Mouse (Mus musculus) midbrain, embryonic 14.5 days (tissue): ENCODE measurements at regions not wholly inside any gene's neighbourhood (a gene's known extent, or its start where the extent isn't known, plus 50 kb on each side); places are given as distances from the start of the nearest gene placed in this dataset.

Experiments
- ATAC-seq: fragments of 200-750 bp; cut with Nextera tagmentation; 2 replicates; pipeline ENCODE4 v1.8.0; 2017; ENCODE audit warnings: moderate number of reproducible peaks, moderate library complexity; ENCODE audit not compliant: low FRiP score, low TSS enrichment
- DNase-seq: peaks from one replicate; pipeline ENCODE4 v3.0.0-alpha.2; 2015
- H3K27ac ChIP-seq: fragments of 300-500 bp; sonication (generic); replicated peaks from 2 replicates; pipeline ENCODE4 v1.5.1; 2014; ENCODE audit warnings: mild to moderate bottlenecking, low read depth, low read length, moderate library complexity
- H3K27me3 ChIP-seq: fragments of 300-500 bp; sonication (generic); 2 replicates; pipeline ENCODE4 v1.6.1; 2014; ENCODE audit warnings: low read length, control low read depth, mixed read lengths; ENCODE audit not compliant: control insufficient read depth, insufficient read depth
- H3K36me3 ChIP-seq: fragments of 300-500 bp; sonication (generic); 2 replicates; pipeline ENCODE4 v1.6.1; 2014; ENCODE audit warnings: low read length, control low read depth; ENCODE audit not compliant: control insufficient read depth, insufficient read depth
- H3K4me1 ChIP-seq: fragments of 300-500 bp; sonication (generic); 2 replicates; pipeline ENCODE4 v1.6.1; 2014; ENCODE audit warnings: mild to moderate bottlenecking, antibody characterized with exemption, low read length, control low read depth; ENCODE audit not compliant: control insufficient read depth, insufficient read depth
- H3K4me2 ChIP-seq: fragments of 300-500 bp; sonication (generic); 2 replicates; pipeline ENCODE4 v1.6.1; 2014; ENCODE audit warnings: mild to moderate bottlenecking, low read length, moderate library complexity
- H3K4me3 ChIP-seq: fragments of 300-500 bp; sonication (generic); replicated peaks from 2 replicates; pipeline ENCODE4 v1.5.1; 2014; ENCODE audit warnings: low read depth, low read length
- H3K9ac ChIP-seq: fragments of 300-500 bp; sonication (generic); replicated peaks from 2 replicates; pipeline ENCODE4 v1.6.1; 2014; ENCODE audit warnings: mild to moderate bottlenecking, low read length, moderate library complexity
- H3K9me3 ChIP-seq: fragments of 300-500 bp; sonication (generic); 2 replicates; pipeline ENCODE4 v1.6.1; 2016; ENCODE audit warnings: low read length, control low read depth, mixed read lengths; ENCODE audit not compliant: control insufficient read depth
- WGBS: fragments of 180-500 bp; shearing (Covaris S2); extraction: QIAGEN DNeasy Blood & Tissue Kit; methylation state at CpG from one replicate; pipeline ENCODE4 v1.1.7; 2014; 5-methylcytosine and 5-hydroxymethylcytosine counted together

DNA sequence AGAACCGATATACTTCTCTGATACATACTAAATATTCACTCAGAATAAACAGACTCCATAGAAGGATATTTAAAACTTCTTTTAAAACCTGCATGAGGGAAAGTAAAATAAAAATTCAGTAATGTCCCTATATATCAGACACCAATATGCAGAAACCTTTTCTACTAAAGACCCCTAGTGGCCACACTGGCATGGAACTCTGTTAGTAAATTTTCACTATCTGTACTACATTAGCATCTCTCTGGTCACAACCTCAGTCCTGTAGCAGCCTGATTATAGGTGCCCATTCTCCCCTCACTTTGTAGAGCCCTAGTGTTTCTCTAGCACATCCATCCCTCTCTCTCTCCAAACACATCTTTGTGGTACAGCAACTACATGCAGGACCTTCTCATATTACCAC, 970.3 kb downstream of the Cdh11 start:
- H3K4me2 ChIP-seq: no peak overlapping the region

GRCm38 (mm10) chr8:101803561-101803960, 981.9 kb downstream of the Cdh11 start:
- no peak overlapping the region for H3K4me2 ChIP-seq
- H3K9ac ChIP-seq: no peak overlapping the region
- H3K27me3 ChIP-seq: no peaks in the 10 kb centered on the region
- no peaks in the 10 kb centered on the region for H3K9me3 ChIP-seq
- H3K27ac ChIP-seq: no peak overlapping the region
- H3K36me3 ChIP-seq: no peaks in the 10 kb centered on the region
- ATAC-seq (no peak), DNase-seq (no peak)
- H3K4me3 ChIP-seq: no peak overlapping the region
- 76% methylated on average over 2 of the region's 2 CpGs for WGBS
- no peaks in the 10 kb centered on the region for H3K4me1 ChIP-seq

More for the DNA sequence above, 970.3 kb downstream of the Cdh11 start:
- ATAC-seq (no peak), DNase-seq (peak; percentile 45)
- Histone ChIP-seq H3K4me3 (no peak overlapping the region), H3K27ac (no peak overlapping the region), H3K9me3 (no peaks in the 10 kb centered on the region), H3K4me1 (no peaks in the 10 kb centered on the region), H3K9ac (no peak overlapping the region), H3K27me3 (no peaks in the 10 kb centered on the region), H3K36me3 (no peaks in the 10 kb centered on the region)
- WGBS: 95% methylated on average over 1 of the region's 1 CpGs

DNA sequence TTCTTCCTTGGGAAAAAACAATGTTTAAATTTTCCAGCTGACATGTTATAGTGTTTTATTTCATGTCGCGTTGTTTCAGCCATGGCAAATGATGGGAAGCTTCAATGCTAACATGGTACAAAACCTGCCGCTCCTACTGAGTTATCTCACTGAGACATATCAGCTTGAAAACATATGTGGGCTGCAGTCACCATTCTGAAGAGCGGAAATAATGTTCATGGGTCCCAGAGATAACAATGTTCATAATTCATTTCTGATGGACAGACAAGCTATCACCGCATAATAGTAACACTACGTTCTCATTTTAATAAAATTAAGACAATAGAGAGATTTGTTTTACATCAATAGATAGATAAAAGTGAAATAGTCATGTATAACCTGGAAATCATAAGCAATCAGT, 983.3 kb downstream of the Cdh11 start:
- no peak for ATAC-seq
- Histone ChIP-seq H3K27ac (no peak overlapping the region), H3K9ac (no peak overlapping the region), H3K4me3 (no peak overlapping the region), H3K36me3 (no peaks in the 10 kb centered on the region), H3K4me2 (no peak overlapping the region), H3K27me3 (no peaks in the 10 kb centered on the region), H3K9me3 (no peaks in the 10 kb centered on the region), H3K4me1 (no peaks in the 10 kb centered on the region)
- 86% methylated on average over 6 of the region's 6 CpGs for WGBS
- no peak for DNase-seq

- no peak overlapping the region for H3K27ac ChIP-seq
These were observed 994.7 kb downstream of the Cdh11 start for GRCm38 (mm10) chr8:101790785-101791184.

DNA sequence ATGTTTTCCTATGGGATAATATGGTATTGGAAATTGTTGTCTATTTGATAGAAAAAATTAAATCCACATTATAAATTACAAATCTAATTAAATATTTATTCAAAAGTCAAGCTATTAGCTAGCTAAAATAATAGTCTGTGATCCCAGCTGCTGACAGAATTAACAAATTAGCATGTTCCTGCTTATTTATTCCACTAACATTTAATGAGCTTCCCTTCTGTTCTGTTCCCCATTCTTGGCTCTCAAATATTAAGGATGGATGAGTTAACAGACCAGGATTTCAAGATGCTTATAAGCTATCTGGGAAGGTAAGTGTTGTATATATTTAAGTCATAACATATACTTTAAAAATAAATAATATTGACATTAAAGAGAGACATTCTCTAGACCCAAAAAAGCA, 998.6 kb downstream of the Cdh11 start:
- Histone ChIP-seq H3K4me1 (no peaks in the 10 kb centered on the region), H3K9ac (no peak overlapping the region), H3K36me3 (no peaks in the 10 kb centered on the region), H3K27ac (no peak overlapping the region), H3K9me3 (no peaks in the 10 kb centered on the region), H3K4me3 (no peak overlapping the region), H3K4me2 (no peak overlapping the region), H3K27me3 (no peaks in the 10 kb centered on the region)
- DNase-seq: peak; percentile 14
- no peak for ATAC-seq

More at GRCm38 (mm10) chr8:101790785-101791184, 994.7 kb downstream of the Cdh11 start:
- 87% methylated on average over 1 of the region's 1 CpGs for WGBS
- no peak for DNase-seq
- ATAC-seq: no peak
- Histone ChIP-seq H3K36me3 (no peaks in the 10 kb centered on the region), H3K4me2 (no peak overlapping the region), H3K4me1 (no peaks in the 10 kb centered on the region), H3K4me3 (no peak overlapping the region), H3K27me3 (no peaks in the 10 kb centered on the region), H3K9ac (no peak overlapping the region), H3K9me3 (no peaks in the 10 kb centered on the region)

DNA sequence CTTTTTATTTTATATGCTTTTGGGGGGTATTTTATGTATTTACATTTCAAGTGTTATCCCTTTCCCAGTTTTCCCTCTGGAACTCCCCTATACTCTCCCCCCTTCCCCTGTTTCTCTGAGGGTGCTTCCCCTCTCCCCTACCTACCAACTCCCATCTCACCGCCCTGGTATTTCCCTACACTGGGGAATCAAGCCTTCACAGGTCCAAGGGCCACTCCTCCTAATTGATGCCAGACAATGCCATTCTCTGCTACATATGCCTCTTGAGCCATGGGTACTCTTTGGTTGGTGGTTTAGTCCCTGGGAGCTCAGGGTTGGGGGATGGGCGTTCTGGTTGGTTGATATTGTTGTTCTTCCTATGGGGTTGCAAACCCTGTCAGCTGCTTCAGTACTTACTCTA, 1002.9 kb downstream of the Cdh11 start:
- Histone ChIP-seq H3K27ac (no peak overlapping the region), H3K4me1 (no peaks in the 10 kb centered on the region), H3K9me3 (no peaks in the 10 kb centered on the region), H3K36me3 (no peaks in the 10 kb centered on the region), H3K4me3 (no peak overlapping the region), H3K9ac (no peak overlapping the region), H3K4me2 (no peak overlapping the region), H3K27me3 (no peaks in the 10 kb centered on the region)
- DNase-seq: no peak
- WGBS: 52% methylated on average over 2 of the region's 2 CpGs
- ATAC-seq: no peak

GRCm38 (mm10) chr8:101781942-101782341, 1003.5 kb downstream of the Cdh11 start:
- H3K4me2 ChIP-seq: no peak overlapping the region
- H3K36me3 ChIP-seq: no peaks in the 10 kb centered on the region
- H3K27me3 ChIP-seq: no peaks in the 10 kb centered on the region
- WGBS: 37% methylated on average over 3 of the region's 3 CpGs
- no peak for DNase-seq
- no peak for ATAC-seq
- H3K4me3 ChIP-seq: no peak overlapping the region
- no peak overlapping the region for H3K9ac ChIP-seq
- H3K9me3 ChIP-seq: no peaks in the 10 kb centered on the region
- no peak overlapping the region for H3K27ac ChIP-seq
- H3K4me1 ChIP-seq: no peaks in the 10 kb centered on the region

DNA sequence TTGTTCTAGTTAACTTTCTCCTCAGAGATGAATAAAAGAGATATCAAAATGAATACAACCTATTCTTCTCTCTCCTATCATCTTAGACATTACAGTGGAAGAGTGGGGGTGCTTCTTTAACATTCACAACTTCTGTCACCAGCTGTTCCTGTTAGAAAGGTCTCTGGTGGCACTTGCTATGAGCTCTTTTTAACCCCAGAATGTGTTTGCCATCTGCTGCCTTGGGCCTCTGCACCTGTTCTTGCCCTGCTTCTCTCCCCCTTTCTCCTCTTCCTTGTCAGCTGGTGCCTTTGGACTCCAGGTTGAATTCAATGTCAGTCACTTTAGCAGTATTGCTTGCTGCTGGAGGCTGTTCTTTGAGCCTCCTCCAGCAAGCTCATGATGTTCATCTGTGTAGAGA, 1005.5 kb downstream of the Cdh11 start:
- DNase-seq (peak; percentile 27), ATAC-seq (no peak; the same call in 1 of the 2 replicates)
- no peak overlapping the region for H3K4me3 ChIP-seq

GRCm38 (mm10) chr8:101767588-101767987, 1017.9 kb downstream of the Cdh11 start:
- no peak for ATAC-seq
- Histone ChIP-seq H3K9ac (no peak overlapping the region), H3K4me2 (no peak overlapping the region), H3K4me3 (no peak overlapping the region), H3K4me1 (no peaks in the 10 kb centered on the region), H3K27ac (no peak overlapping the region), H3K9me3 (no peaks in the 10 kb centered on the region), H3K36me3 (no peaks in the 10 kb centered on the region), H3K27me3 (no peaks in the 10 kb centered on the region)
- whole genome bisulfite sequencing: 52% methylated on average over 2 of the region's 2 CpGs
- no peak for DNase-seq

More for the DNA sequence above, 1005.5 kb downstream of the Cdh11 start:
- Histone ChIP-seq H3K27ac (no peak overlapping the region), H3K4me1 (no peaks in the 10 kb centered on the region), H3K4me2 (no peak overlapping the region), H3K9me3 (no peaks in the 10 kb centered on the region), H3K36me3 (no peaks in the 10 kb centered on the region), H3K27me3 (no peaks in the 10 kb centered on the region), H3K9ac (no peak overlapping the region)
